Mouse (Mus musculus) thymus, postnatal 10 days (tissue): ENCODE data around the gene Gpsm3.

Experiments used
- DNase-seq, 2 experiments: peaks; one replicate each; pipeline ENCODE4 v3.0.0; 2021; ENCODE audit warnings: low spot score in 2 of 2

Gpsm3 gene

GRCm38 (mm10) chr17:34603375-34604060, 13.9 kb downstream of the Gpsm3 start, which contains the start of gene Rnf5:
Gene Rnf5 (minus strand): TSS chr17:34603690.
- DNase-seq = peak; percentile 98 to 99

DNA sequence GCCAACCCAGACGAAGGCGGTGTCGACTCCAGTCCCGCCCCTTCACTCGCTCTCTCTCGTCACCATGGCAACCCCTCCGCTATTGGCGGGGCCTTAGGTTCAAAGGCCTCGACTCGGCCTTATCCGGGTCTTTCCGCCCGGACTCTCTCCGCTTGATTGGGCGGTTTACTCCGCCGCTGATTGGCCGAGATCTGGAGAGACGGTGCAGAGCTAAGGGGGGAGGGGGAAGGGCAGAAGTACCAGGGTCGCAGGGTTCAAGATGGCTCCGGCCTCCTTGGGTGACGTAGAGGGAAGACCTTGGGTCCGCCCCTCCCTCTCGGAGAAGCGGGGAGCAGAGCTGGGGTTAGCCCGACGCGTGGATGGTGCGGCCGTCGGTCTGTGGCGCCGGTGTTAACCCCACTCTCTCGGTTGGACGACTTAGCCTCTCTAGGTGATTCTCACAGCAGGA, 14.5 kb downstream of the Gpsm3 start, which contains the start of gene Agpat1:
Gene Agpat1 (plus strand): TSS at position 202 of the 448 bp plus-strand sequence.
- peak; percentile 99 to 100 for DNase-seq

DNA sequence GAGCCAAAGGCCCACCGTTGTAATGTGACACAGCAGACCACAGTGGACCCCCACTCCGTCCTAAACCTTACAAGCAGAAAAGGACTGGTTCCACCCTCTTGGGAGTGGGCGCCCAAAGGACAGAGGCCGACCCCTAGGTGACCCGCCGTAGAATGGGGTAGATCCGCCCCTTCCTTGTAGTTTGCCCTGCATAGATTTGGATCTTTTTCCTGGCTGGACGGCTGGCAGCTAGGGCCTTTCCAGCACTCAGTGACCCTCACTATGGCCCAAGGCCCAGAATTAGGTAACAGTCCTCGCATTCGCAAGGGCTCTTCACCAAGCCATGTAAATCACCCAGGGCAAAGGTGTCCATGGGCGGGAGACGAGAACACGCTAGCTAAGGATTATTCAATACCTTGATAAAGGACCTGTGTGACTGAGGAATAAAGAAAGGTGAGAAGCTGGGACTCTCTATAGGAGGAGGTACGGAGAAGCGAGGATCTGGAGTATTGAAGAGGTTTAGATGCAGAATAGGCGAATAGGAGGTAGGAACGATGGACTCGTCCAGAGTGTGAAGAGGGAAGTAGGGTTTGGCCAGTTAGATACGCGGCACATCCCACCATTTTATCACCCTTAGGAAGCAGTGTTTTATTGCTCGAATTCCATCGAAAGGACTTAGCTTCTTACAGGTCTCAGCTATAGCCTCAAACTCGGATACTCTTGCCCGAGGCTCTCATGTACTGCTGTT, 15.1 kb downstream of the Gpsm3 start:
- no peak for DNase-seq

- DNase-seq = peak; percentile 94 to 95
Observed at GRCm38 (mm10) chr17:34605609-34606008, 16.0 kb downstream of the Gpsm3 start.

DNA sequence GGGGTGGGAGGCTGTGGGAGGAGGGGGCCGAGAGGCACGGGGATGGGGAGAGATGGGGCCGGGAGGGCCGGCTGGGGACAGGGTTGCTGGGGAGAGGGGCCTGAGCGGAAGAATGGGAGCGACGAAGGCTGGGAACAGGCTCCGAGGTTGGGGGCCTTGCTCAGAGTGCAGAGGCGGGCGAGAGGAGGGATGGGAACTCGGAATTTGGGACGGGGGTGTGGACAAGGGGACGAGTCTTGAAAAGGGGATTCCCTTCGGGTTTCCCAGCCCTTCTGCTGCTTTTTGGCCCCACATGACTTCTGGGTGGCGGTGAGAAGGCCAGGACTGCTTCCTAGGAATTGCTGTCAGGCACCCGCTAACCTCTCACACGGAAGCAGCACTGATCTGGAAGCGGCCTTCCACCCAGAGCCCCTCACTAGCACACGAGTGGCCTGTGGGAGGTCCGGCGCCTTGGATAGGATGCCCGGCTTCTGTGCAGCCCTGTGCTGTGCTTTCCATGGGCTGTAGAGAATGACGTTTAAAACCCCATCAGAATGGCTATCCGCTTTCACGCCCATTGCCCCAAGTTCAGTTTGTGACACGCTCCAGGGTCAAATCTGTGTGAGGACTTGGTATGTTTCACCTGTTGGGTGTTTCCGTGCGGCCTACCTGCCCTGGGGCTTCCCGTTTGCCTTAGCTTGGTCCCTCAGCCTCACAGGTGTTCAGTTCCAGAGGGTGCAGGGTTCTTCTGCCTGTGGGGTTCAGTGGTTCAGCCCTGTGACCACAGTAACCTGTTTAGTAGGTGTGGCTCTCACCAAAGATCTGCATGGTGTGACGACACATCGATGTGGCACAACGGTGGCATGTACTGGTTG, 16.8 kb downstream of the Gpsm3 start:
- DNase-seq = no peak

DNA sequence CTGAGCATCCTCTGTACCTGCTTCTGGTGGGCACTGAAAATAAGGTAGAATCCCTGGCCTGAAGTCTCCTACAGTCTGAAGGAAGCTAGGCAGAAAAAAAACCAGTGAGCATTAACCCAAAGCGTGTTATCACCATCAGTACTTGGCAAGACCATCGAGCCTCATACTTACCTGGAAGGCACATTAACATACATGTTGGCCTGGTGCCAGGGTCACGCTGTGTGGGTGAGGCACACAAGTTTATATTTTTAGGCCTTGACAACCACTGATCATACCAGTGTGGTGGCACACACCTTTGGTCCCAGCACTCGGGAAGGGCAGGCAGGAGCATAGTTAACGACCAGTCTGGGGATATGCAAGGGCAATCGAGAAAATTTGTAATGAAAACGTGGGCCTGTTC, 18.4 kb downstream of the Gpsm3 start:
- no peak for DNase-seq

DNA sequence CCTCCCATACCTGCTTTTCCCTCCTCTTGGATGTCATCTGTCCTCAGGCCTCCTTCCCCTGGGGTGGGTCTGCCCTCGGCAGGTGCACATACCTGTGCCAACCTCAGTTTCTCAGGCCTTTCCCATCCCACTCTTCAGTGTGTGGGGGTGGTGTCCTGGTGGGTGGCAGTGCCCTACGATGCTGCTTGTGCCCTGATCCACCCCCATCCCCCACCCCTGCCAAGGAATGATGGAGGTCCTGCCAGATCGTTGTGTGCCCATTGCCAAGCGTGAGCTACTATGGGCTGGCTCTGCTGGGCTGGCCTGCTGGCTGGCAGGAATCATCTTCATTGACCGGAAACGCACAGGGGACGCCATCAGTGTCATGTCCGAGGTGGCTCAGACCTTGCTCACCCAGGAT, 21.4 kb downstream of the Gpsm3 start:
- DNase-seq = no peak

- no peak for DNase-seq
Observed at GRCm38 (mm10) chr17:34613054-34613645, 23.5 kb downstream of the Gpsm3 start.

- DNase-seq = no peak
Observed at GRCm38 (mm10) chr17:34613830-34614229, 24.2 kb downstream of the Gpsm3 start.

GRCm38 (mm10) chr17:34615871-34616270, 26.3 kb downstream of the Gpsm3 start, which contains the start of gene Egfl8:
Gene Egfl8 (minus strand): TSS chr17:34615971.
- DNase-seq = no peak

GRCm38 (mm10) chr17:34618999-34619398, 29.4 kb downstream of the Gpsm3 start:
- peak; percentile 66 to 86 for DNase-seq

DNA sequence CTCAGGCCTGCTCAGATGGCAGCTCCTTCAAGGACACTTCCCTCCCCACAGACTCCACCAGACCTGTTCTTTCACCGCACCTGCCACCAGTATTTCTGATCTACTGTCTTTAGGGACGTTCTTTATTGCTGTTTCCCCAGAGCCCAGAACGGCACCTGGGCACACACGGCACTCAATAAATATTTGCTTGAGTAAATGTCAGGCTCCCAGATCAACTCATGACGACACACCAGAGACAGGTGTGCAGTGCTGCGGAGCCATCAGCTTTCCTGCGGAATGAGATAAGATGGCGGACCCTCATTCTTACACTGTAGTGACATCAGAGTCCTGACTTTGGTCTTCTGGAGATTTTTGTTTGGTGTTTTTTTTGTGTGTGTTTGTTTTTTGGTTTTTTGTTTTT, 31.4 kb downstream of the Gpsm3 start:
- no peak for DNase-seq

DNA sequence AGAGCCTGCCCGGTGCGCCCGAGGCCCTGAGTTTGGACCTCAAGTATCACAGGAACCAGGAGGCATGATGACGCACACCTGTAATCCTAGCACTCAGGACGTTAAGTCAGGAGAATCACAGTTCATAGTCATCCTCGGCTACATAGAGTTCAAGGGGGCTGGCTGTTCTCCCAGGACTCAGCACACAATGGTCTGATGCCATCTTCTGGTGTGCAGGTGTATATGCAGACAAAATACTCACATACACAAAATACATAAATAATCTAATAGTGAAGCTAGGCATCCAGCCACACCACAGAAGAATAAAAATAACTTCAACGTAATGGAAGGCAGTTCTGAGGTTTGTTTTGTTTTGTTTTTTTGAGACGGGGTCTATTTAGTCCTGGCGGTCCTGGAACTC, 33.6 kb downstream of the Gpsm3 start:
- DNase-seq = no peak

DNA sequence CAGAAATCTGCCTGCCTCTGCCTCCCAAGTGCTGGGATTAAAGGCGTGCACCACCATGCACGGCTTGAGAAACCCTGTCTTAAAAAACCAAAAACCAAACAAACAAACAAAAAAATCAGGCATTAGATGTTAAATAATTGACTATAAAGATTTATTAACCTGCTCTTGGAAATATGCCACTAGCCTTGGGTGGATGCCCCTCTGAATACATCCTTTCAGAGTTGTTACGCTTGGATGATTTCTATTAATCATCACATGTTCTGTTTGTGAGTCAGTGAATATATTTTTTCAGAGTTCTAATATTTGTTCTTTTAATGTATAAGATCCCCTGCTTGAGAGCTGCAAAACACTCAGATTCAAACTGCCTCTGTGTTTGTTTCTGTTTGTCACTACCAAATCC, 35.4 kb downstream of the Gpsm3 start:
- DNase-seq = no peak

GRCm38 (mm10) chr17:34626062-34626772, 36.6 kb downstream of the Gpsm3 start:
- no peak for DNase-seq

GRCm38 (mm10) chr17:34626773-34627092, 37.1 kb downstream of the Gpsm3 start:
- DNase-seq = peak; percentile 44 to 54

DNA sequence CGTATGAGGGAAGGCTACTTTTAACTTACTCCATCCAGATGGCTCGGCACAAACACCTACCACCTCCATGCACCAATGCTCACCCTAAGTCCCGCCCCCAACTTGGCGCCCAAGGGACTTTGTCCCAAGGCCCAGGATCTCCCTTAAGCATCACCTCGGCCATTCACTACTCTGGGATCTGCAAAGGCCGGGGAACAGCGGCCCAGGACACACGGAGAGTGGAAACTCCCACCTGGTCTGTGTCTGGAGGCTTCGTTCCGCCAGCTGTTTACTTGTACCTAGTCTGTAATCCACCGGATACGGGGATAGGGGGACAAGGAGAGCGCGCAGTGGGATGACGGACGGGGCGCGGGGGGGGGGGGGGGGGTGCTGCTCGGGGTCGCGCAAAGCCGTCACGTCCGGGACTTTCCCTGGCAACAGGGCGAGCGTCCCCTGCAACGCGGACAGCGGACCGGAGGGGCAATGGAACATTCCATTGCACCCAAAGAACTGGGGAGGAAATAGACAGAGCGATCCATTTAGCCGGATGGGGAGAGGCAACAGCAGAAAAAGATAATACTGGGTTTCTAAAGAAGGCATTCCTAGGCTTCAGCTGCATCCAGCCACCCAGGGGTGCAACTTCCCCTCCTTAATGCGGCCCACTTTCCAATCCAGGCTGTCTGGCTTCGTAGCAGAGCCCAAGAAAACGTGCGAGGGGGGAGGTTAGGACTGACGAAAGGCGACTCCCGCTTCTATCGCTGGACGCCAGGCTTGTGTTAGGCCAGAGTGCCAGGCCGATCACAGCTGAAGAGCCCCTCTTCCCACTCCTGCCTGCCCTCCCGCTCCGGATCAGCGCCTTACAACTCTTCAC, 37.7 kb downstream of the Gpsm3 start:
- peak; percentile 71 to 79 for DNase-seq

GRCm38 (mm10) chr17:34627943-34628643, 38.5 kb downstream of the Gpsm3 start, which contains the start of gene Ppt2:
Gene Ppt2 (minus strand): TSS chr17:34628510.
- peak; percentile 60 to 68 for DNase-seq

DNA sequence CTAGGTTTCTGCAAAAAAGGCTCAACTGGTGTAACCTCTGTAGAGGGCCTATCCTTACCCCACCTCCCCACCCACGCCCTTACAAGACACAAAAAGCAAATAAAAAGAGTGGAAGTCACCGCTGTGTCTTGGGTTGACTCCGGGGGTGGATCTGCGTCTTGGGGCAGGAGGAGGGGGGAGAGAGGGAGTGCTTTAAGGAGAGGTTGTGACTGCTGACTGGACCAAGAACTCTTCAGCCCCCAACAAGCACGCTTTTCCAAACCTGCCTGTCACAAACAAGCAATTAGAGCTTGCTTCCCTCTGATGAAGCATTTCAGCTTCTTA, 39.0 kb downstream of the Gpsm3 start:
- DNase-seq = peak; percentile 37 to 38
